Mouse (Mus musculus) heart, embryonic 15.5 days (tissue): ENCODE measurements around the gene Shld1. TPM values are rescaled to one million over a fixed set of nuclear protein-coding genes. Genes with fewer than 3 reads are reported as not detected.
A peak's percentile ranks its signal among the peaks of the same experiment; 100 is the strongest.

Experiments used
- ATAC-seq: fragments of 200-750 bp; cut with Nextera tagmentation; replicated peaks from 2 replicates; pipeline ENCODE4 v1.8.0; 2017; ENCODE audit warnings: low read depth, moderate TSS enrichment; ENCODE audit not compliant: insufficient number of reproducible peaks, insufficient read depth, low FRiP score
- H3K27ac ChIP-seq: fragments of 300-500 bp; sonication (generic); 2 replicates; pipeline ENCODE4 v1.5.1; 2015; ENCODE audit warnings: mild to moderate bottlenecking, inconsistent platforms
- H3K27me3 ChIP-seq: fragments of 300-500 bp; sonication (generic); 2 replicates; pipeline ENCODE4 v1.6.1; 2015; ENCODE audit warnings: inconsistent platforms
- H3K36me3 ChIP-seq: fragments of 300-500 bp; sonication (generic); 2 replicates; pipeline ENCODE4 v1.6.1; 2015; ENCODE audit warnings: mild to moderate bottlenecking, inconsistent platforms
- H3K4me1 ChIP-seq: fragments of 300-500 bp; sonication (generic); replicated peaks from 2 replicates; pipeline ENCODE4 v1.6.1; 2015; ENCODE audit warnings: inconsistent platforms
- H3K4me2 ChIP-seq: fragments of 300-500 bp; sonication (generic); 2 replicates; pipeline ENCODE4 v1.6.1; 2015; ENCODE audit warnings: inconsistent platforms, mild to moderate bottlenecking, moderate library complexity
- H3K4me3 ChIP-seq: fragments of 300-500 bp; sonication (generic); 2 replicates; pipeline ENCODE4 v1.5.1; 2015; ENCODE audit warnings: mild to moderate bottlenecking, inconsistent platforms
- H3K9ac ChIP-seq: fragments of 300-500 bp; sonication (generic); 2 replicates; pipeline ENCODE4 v1.6.1; 2015; ENCODE audit warnings: mild to moderate bottlenecking, inconsistent platforms
- H3K9me3 ChIP-seq: fragments of 300-500 bp; sonication (generic); replicated peaks from 2 replicates; pipeline ENCODE4 v1.6.1; 2016; ENCODE audit warnings: inconsistent platforms
- WGBS: fragments of 180-500 bp; shearing (Covaris S2); methylation state at CpG from one replicate; pipeline ENCODE4 v1.1.7; 2015; ENCODE audit warnings: mixed read lengths; 5-methylcytosine and 5-hydroxymethylcytosine counted together
- polyA plus RNA-seq: library from polyadenylated mRNA; unstranded; fragments of >200 nt; fragmentation: Nextera tagmentation; extraction: Ambion mirVana; gene quantifications from 2 replicates; pipeline ENCODE4 v1.2.1, GENCODE M21; 2015

Shld1 gene
- polyA plus RNA-seq, 1 experiment from 2014 or later, result 11.5 TPM

DNA sequence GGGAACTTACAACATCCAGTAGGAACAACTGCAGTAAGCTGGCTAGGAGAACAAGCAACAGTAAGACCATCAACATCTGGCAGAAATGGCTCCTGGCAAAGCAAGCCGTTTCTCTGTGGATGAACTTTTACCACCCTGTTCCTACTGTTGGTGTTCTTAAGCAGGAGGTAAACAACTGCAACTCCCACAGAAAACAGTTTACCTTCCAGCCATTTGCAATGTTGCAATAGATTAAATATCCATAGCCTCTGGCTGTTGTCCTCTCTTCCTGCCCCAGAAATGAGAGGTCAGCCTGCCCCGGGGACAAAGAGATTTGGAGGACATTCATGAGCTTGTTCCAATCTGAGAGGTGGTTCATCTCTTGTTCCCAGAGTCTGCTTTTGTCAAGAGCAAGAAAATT is 29.5 kb upstream of the Shld1 start:
- Histone ChIP-seq H3K4me1 (no peaks in the 10 kb centered on the region), H3K4me2 (no peak overlapping the region), H3K4me3 (no peak overlapping the region), H3K27me3 (no peaks in the 10 kb centered on the region), H3K27ac (no peak overlapping the region), H3K36me3 (no peaks in the 10 kb centered on the region), H3K9ac (no peak overlapping the region), H3K9me3 (no peaks in the 10 kb centered on the region)
- no peak for ATAC-seq
- WGBS, result 82% methylated on average over 2 of the region's 2 CpGs

DNA sequence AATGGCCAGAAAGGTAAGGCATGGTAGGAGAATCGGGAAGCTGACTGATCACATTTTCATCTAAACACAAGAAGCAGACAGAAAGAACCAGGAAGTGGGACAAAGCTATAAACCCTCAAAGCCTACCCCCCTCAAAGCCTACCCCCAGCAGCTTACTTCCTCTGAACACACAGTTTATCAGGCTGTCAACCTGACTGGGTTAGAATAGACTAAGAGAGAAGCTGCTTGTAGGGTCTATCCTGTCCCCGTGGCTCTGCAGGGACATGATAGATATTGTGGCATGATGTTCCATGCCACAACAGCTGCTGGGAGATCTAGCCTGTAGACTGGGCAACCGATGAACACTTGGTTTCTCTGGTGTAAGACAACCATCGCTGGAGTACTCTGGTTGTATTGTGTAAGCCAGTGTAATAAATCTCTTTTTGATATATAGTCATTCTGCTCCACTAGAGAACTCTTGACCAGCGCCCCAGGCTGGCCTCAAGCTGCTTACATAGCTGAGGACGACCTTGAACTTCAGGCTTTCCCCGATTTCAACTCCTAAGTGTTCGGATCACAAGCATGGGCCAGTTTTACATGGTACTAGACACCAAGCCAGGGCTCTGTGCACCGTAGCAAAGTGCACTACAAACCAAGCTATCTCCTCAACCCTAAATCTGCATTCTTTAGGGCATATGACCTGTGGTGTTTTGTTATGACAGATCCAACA is 28.2 kb upstream of the Shld1 start:
- no peak overlapping the region for H3K4me3 ChIP-seq
- H3K9ac ChIP-seq, result no peak overlapping the region
- ATAC-seq, result no peak
- 75% methylated on average over 9 of the region's 9 CpGs for WGBS
- H3K4me2 ChIP-seq, result no peak overlapping the region
- H3K27ac ChIP-seq, result no peak overlapping the region
- no peaks in the 10 kb centered on the region for H3K36me3 ChIP-seq
- H3K27me3 ChIP-seq, result no peaks in the 10 kb centered on the region
- H3K4me1 ChIP-seq, result no peaks in the 10 kb centered on the region
- no peaks in the 10 kb centered on the region for H3K9me3 ChIP-seq

DNA sequence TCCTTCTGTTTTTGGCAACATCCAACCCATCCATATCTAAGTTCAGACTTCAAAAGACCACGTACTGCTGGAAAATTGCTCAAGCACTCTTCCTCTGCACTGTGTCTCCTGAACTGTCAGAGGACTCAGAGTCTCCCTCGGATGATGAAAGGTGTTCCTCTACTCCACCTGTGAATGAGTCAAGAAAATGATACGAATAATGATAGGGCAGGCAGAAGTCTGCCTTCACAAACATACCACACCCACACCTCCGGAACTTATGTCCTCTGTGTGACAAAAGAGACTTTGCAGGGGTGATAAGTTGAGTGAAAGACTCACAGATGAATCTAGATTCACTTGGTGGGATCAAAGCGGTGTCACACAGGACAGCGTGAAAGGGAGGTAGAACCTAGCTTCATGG is 17.6 kb upstream of the Shld1 start:
- Histone ChIP-seq H3K4me1 (no peaks in the 10 kb centered on the region), H3K9me3 (no peaks in the 10 kb centered on the region), H3K4me3 (no peak overlapping the region), H3K9ac (no peak overlapping the region), H3K36me3 (no peaks in the 10 kb centered on the region), H3K4me2 (no peak overlapping the region), H3K27ac (no peak overlapping the region), H3K27me3 (no peaks in the 10 kb centered on the region)
- ATAC-seq, result no peak
- 58% methylated on average over 6 of the region's 6 CpGs for WGBS

DNA sequence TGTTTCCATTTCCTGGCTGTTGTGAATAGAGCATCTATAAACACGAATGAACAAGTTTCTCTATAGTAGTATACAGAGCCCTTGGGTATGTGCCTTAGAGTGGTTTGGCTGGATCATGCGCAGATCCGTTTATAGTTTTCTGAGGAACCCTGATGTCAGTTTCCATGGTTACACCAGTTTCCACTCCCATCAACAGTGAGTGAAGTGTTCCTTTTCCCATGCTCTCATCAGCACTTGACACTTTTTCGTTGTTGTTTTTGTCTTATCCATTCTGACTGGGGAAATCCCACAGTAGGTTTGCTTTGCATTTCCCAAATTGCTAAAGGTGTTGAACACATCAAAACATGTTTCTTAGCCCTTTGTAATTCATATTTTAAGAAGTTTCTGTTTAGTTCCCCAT is 16.4 kb upstream of the Shld1 start:
- 68% methylated on average over 4 of the region's 4 CpGs for WGBS
- ATAC-seq, result no peak

DNA sequence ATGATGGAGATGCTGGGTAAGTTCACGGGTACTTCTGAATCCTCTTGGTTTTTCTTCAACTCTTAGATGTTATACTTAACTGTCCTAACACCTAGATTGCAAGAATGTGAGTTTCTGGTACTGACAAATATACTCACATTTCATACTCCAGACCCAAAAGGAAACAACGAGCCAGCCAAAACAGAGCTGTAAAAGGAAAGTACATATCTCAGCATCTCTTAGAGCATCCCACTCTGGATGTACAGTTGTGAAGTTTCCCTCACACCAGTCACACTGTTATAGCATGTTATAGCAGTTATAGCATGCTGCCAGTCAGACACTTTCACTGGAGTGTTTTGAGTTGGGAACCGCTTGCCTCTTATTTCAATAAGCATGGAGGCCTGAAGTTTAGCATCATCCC is 14.6 kb upstream of the Shld1 start:
- Histone ChIP-seq H3K9me3 (no peaks in the 10 kb centered on the region), H3K9ac (no peak overlapping the region), H3K4me3 (no peak overlapping the region), H3K4me1 (no peaks in the 10 kb centered on the region), H3K4me2 (no peak overlapping the region), H3K27ac (no peak overlapping the region), H3K27me3 (no peaks in the 10 kb centered on the region), H3K36me3 (no peaks in the 10 kb centered on the region)
- ATAC-seq, result no peak
- WGBS, result 83% methylated on average over 3 of the region's 3 CpGs

More for the DNA sequence above, 16.4 kb upstream of the Shld1 start:
- Histone ChIP-seq H3K9me3 (no peaks in the 10 kb centered on the region), H3K27ac (no peak overlapping the region), H3K4me2 (no peak overlapping the region), H3K36me3 (no peaks in the 10 kb centered on the region), H3K9ac (no peak overlapping the region), H3K4me3 (no peak overlapping the region), H3K27me3 (no peaks in the 10 kb centered on the region), H3K4me1 (no peaks in the 10 kb centered on the region)

DNA sequence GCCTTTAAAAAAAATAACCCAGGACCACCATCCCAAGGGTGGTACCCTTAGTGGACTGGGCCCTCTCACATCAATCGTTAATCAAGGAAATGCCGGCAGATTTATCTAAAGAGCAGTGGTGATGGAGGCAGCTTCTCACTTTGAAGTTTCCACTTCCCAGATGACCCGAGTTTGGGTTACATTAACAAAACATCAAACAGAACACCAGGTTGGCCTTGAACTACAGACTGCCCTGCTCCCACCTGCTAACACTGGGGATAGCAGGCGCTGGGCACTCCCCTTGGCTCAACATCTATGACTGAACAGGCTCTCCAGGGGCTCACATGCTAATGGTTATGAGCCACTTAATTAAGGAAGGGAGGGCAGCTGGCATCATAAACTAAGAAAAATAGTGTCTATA is 10.6 kb upstream of the Shld1 start:
- no peak overlapping the region for H3K4me3 ChIP-seq
- WGBS, result 65% methylated on average over 4 of the region's 4 CpGs

DNA sequence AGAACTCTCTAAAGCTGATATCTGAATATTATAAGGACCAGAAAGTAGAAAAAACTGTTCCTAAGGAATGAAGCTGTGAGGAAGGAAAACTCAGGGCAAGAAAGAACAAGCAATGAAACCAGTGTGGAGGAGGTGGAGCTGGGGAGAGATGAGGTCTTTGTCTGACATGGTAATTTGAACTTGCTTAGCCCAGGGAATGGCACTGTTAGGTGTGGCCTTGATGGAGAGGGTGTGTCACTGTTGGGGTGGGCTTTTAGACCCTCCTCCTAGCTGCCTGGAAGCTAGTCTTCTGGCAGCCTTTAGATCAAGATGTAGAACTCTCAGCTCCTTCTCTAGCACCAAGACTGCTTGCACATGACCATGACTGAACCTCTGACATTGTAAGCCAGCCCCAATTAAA is 1.7 kb upstream of the Shld1 start:
- H3K4me1 ChIP-seq, result peaks cover 18% of the 10 kb centered on the region
- H3K9me3 ChIP-seq, result no peaks in the 10 kb centered on the region
- H3K36me3 ChIP-seq, result no peaks in the 10 kb centered on the region
- no peak overlapping the region for H3K9ac ChIP-seq
- no peak overlapping the region for H3K27ac ChIP-seq
- no peak for ATAC-seq
- H3K4me2 ChIP-seq, result no peak overlapping the region
- H3K4me3 ChIP-seq, result no peak overlapping the region
- H3K27me3 ChIP-seq, result no peaks in the 10 kb centered on the region

More for the DNA sequence above, 10.6 kb upstream of the Shld1 start:
- no peaks in the 10 kb centered on the region for H3K36me3 ChIP-seq
- H3K27ac ChIP-seq, result no peak overlapping the region
- H3K4me2 ChIP-seq, result no peak overlapping the region
- H3K4me1 ChIP-seq, result no peaks in the 10 kb centered on the region
- no peaks in the 10 kb centered on the region for H3K27me3 ChIP-seq
- no peaks in the 10 kb centered on the region for H3K9me3 ChIP-seq
- H3K9ac ChIP-seq, result no peak overlapping the region
- no peak for ATAC-seq

DNA sequence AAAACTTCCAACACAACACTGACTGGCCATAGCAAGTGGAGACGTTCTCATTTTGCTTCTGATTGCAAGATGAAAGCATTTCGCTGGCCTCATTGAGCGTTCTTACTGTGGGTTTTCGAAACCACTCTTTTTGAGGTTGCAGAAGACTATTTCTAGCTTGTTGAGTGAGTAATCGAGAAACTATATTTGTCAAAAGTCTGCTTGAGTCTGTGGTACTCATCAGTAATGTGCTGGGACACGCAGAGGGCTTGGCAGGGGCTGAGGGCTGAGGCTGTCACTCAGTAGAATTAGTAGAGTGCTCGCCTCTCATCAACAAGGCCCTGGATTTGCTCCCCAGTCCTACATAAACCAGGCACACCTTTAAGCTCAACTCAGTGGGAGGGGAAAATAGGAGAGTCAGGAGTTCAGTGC is 1.9 kb downstream of the Shld1 start:
- H3K9ac ChIP-seq, result no peak overlapping the region
- H3K4me3 ChIP-seq, result no peak overlapping the region
- 70% methylated on average over 7 of the region's 7 CpGs for WGBS
- peak overlapping the region; percentile 36; the same call in 1 of the 2 replicates for H3K27ac ChIP-seq
- no peaks in the 10 kb centered on the region for H3K27me3 ChIP-seq
- ATAC-seq, result no peak
- no peak overlapping the region for H3K4me2 ChIP-seq
- H3K9me3 ChIP-seq, result no peaks in the 10 kb centered on the region
- H3K36me3 ChIP-seq, result no peaks in the 10 kb centered on the region
- H3K4me1 ChIP-seq, result peaks cover 22% of the 10 kb centered on the region

DNA sequence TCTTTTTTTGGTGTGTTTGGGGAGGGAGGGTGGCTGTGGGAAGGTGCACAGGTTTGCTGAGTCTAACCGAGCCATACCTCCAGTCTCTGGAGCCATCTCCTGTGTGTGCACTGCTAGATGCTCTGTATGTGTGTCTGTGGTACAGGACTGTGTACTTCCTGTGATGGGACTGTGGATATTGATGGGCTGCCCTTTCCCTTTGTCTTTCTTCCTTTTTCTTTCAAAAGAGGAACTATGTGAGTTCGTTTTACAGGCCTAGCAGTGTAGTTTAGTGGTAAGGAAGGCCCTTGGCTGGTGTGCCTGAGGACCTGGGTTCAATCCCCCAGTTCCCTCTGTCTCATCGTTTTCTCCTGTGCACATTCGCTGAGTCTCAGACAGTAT is 2.4 kb downstream of the Shld1 start:
- WGBS, result 64% methylated on average over 4 of the region's 4 CpGs

DNA sequence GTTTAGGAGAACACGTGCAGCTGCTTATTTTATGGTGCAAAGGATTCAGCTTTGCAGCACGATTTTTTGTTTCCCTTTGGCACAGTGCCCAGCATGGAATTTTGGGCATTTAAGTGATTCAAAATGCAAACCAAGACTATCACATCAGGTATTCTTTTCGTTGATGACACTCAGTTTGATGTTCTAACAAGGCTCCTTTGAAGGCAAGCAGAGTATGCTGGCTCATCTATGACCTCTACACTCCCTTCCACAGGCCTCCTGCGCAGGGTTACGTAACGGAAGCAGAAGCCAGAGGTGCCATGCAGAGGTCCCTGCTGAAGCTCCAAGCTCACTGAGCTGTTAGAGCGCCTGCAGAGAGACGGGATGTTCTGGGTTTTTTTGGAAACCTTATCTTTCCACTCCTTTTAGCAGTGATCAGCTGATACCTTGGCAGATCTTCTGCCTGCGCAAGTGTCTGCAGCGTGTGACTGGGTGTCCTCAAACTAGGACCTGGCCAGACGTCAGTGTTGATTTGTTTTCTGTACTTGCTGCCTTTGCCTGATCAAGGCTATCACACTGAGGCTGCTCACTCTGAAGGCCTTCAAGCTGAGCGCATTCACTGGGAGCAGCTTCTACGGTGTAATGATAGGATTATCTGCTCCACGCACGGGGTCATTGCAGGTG is 3.0 kb downstream of the Shld1 start:
- Histone ChIP-seq H3K36me3 (no peaks in the 10 kb centered on the region), H3K27me3 (no peaks in the 10 kb centered on the region), H3K9me3 (no peaks in the 10 kb centered on the region), H3K9ac (no peak overlapping the region), H3K4me2 (no peak overlapping the region), H3K27ac (peak overlapping the region; percentile 36; the same call in 1 of the 2 replicates), H3K4me1 (peaks cover 22% of the 10 kb centered on the region), H3K4me3 (no peak overlapping the region)
- WGBS, result 48% methylated on average over 15 of the region's 15 CpGs
- ATAC-seq, result no peak

More for the DNA sequence above, 2.4 kb downstream of the Shld1 start:
- Histone ChIP-seq H3K9me3 (no peaks in the 10 kb centered on the region), H3K4me3 (no peak overlapping the region), H3K27me3 (no peaks in the 10 kb centered on the region), H3K9ac (no peak overlapping the region), H3K27ac (peak overlapping the region; percentile 36; the same call in 1 of the 2 replicates), H3K4me2 (no peak overlapping the region), H3K4me1 (peaks cover 22% of the 10 kb centered on the region), H3K36me3 (no peaks in the 10 kb centered on the region)
- ATAC-seq, result no peak

DNA sequence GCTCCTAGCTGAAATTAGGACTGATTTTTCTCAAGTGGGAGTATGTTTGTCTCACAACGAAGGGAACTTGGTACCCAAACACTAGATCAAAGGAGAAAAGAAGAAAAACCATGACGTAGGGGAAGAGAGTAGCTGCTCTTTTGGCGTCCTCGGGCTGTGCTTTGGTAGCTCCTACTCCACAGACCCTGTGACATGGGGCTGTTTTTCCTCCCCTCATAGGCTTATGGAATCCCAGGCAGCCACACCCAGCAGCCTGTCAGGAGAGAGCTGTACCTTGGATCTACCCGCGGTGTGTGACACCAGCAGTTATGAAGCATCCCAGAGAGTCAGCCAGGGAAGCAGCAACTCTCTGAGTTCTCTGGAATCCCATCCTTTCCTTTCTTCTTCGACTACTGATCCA is 5.0 kb downstream of the Shld1 start:
- Histone ChIP-seq H3K4me1 (peaks cover 30% of the 10 kb centered on the region), H3K4me2 (no peak overlapping the region), H3K9me3 (no peaks in the 10 kb centered on the region), H3K9ac (no peak overlapping the region), H3K4me3 (no peak overlapping the region), H3K27me3 (no peaks in the 10 kb centered on the region), H3K36me3 (no peaks in the 10 kb centered on the region), H3K27ac (no peak overlapping the region)
- 55% methylated on average over 7 of the region's 7 CpGs for WGBS
- ATAC-seq, result no peak

DNA sequence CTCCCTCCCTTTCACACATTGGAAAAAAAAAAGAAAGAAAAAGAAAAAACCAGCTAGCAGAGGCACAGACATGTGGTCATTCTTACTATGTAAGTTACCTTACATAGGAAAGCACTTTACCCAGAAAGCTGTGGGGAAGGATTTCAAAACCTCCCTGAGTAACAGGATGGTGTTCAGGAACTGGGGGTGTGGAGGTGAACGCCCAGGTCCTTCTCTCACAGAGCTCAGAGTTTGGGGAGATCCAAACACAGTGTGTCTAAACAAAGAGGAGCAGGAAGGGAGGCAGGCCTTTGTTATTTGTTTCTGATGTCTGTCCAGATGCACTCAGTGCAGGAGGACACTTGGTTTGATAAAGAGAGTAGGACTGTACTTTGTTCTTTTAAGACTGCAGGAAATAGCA is 5.6 kb downstream of the Shld1 start:
- Histone ChIP-seq H3K4me3 (no peak overlapping the region), H3K27me3 (no peaks in the 10 kb centered on the region), H3K9me3 (no peaks in the 10 kb centered on the region), H3K4me1 (peaks cover 29% of the 10 kb centered on the region), H3K36me3 (no peaks in the 10 kb centered on the region), H3K9ac (no peak overlapping the region), H3K4me2 (no peak overlapping the region), H3K27ac (no peak overlapping the region)
- WGBS, result 50% methylated on average over 1 of the region's 1 CpGs
- no peak for ATAC-seq
